Mouse (Mus musculus) kidney, postnatal 0 days (tissue): ENCODE results near the gene Cdc37l1. TPM values are rescaled to one million over a fixed set of nuclear protein-coding genes. Genes with fewer than 3 reads are reported as not detected.

Experiments
- ATAC-seq: fragments of 200-750 bp; cut with Nextera tagmentation; replicated peaks from 2 replicates; pipeline ENCODE4 v1.8.0; 2017; ENCODE audit warnings: low read depth, moderate number of reproducible peaks, moderate TSS enrichment, moderate library complexity; ENCODE audit not compliant: low FRiP score
- DNase-seq: peaks from one replicate; pipeline ENCODE4 v3.0.0-alpha.2; 2016; ENCODE audit warnings: low spot score
- H3K27ac ChIP-seq: fragments of 300-500 bp; sonication (generic); 2 replicates; pipeline ENCODE4 v1.5.1; 2014; ENCODE audit warnings: mild to moderate bottlenecking
- H3K27me3 ChIP-seq: fragments of 300-500 bp; sonication (generic); 2 replicates; pipeline ENCODE4 v1.6.1; 2014; ENCODE audit warnings: low read length, mixed read lengths; ENCODE audit not compliant: insufficient read depth
- H3K36me3 ChIP-seq: fragments of 300-500 bp; sonication (generic); 2 replicates; pipeline ENCODE4 v1.6.1; 2014; ENCODE audit warnings: low read length, mixed read lengths; ENCODE audit not compliant: insufficient read depth
- H3K4me1 ChIP-seq: fragments of 300-500 bp; sonication (generic); replicated peaks from 2 replicates; pipeline ENCODE4 v1.6.1; 2014; ENCODE audit warnings: antibody characterized with exemption, low read length, mixed read lengths; ENCODE audit not compliant: insufficient read depth
- H3K4me2 ChIP-seq: fragments of 300-500 bp; sonication (generic); 2 replicates; pipeline ENCODE4 v1.6.1; 2014; ENCODE audit warnings: mild to moderate bottlenecking, low read length, moderate library complexity, mixed read lengths
- H3K4me3 ChIP-seq: fragments of 300-500 bp; sonication (generic); replicated peaks from 2 replicates; pipeline ENCODE4 v1.5.1; 2014; ENCODE audit warnings: low read depth, low read length
- H3K9ac ChIP-seq: fragments of 300-500 bp; sonication (generic); 2 replicates; pipeline ENCODE4 v1.6.1; 2014; ENCODE audit warnings: low read depth, low read length
- H3K9me3 ChIP-seq: fragments of 300-500 bp; sonication (generic); replicated peaks from 2 replicates; pipeline ENCODE4 v1.6.1; 2016; ENCODE audit warnings: low read length, inconsistent platforms, mixed read lengths
- CTCF ChIP-seq: IDR thresholded peaks from 2 replicates; pipeline ENCODE4 v1.5.1; 2016; ENCODE audit warnings: antibody characterized with exemption, low read depth, mild to moderate bottlenecking, moderate library complexity
- WGBS: fragments of 180-500 bp; shearing (Covaris S2); extraction: QIAGEN DNeasy Blood & Tissue Kit; methylation state at CpG from one replicate; pipeline ENCODE4 v1.1.7; 2014; 5-methylcytosine and 5-hydroxymethylcytosine counted together
- polyA plus RNA-seq: library from polyadenylated mRNA; unstranded; fragments of >200 nt; fragmentation: Nextera tagmentation; extraction: Ambion mirVana; gene quantifications from 2 replicates; pipeline ENCODE4 v1.2.1, GENCODE M21; 2015

Cdc37l1 gene
- polyA plus RNA-seq, 1 experiment from 2014 or later, result 28.2 TPM

DNA sequence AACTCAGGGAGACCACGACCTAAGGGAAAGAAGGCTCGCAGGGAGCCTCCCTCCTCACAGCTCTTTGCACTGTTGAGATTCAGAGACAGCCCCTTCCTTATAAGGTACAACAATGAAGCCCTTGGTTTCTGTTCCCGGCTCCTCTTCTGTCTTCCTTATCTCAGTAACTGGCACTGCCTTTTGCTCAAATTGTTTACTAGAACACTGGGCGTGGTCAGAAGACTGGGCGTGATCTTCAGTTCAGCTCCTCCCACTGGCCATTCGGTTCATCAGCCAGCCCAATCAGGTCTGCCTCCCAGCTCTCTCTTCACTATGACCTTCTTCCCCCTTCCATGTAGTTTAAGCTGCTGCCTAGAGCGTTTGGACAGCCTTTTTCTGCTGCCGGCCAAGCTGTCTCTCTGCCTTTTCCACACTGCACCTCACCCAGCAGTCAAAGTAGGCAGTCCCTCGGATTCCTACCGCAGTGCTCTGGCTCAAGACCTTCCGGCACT is 76.9 kb downstream of the Cdc37l1 start:
- Histone ChIP-seq H3K4me2 (peak overlapping the region; percentile 43), H3K4me3 (0 out of 2 replicates have a peak overlapping the region, but pooled peaks have one; percentile 5), H3K27ac (peak overlapping the region; percentile 57; the same call in 1 of the 2 replicates), H3K36me3 (no peaks in the 10 kb centered on the region), H3K4me1 (peaks cover 7% of the 10 kb centered on the region; the same call in 1 of the 2 replicates), H3K9ac (0 out of 2 replicates have a peak overlapping the region, but pooled peaks have one; percentile 18), H3K9me3 (no peaks in the 10 kb centered on the region), H3K27me3 (no peaks in the 10 kb centered on the region)
- TF ChIP-seq CTCF, result no peak
- peak; percentile 81 for DNase-seq
- ATAC-seq, result peak; percentile 78; the same call in 1 of the 2 replicates
- WGBS, result 18% methylated on average over 11 of the region's 11 CpGs

GRCm38 (mm10) chr19:29069195-29069594 is 79.0 kb downstream of the Cdc37l1 start:
- Histone ChIP-seq H3K9ac (no peak overlapping the region), H3K4me3 (no peak overlapping the region), H3K4me2 (no peak overlapping the region), H3K9me3 (no peaks in the 10 kb centered on the region), H3K4me1 (peaks cover 7% of the 10 kb centered on the region; the same call in 1 of the 2 replicates), H3K27me3 (no peaks in the 10 kb centered on the region), H3K27ac (no peak overlapping the region), H3K36me3 (no peaks in the 10 kb centered on the region)
- 49% methylated on average over 5 of the region's 5 CpGs for WGBS
- DNase-seq (peak; percentile 32), ATAC-seq (no peak)
- TF ChIP-seq CTCF, result no peak

GRCm38 (mm10) chr19:29074802-29075201 is 84.7 kb downstream of the Cdc37l1 start:
- no peak overlapping the region for H3K27ac ChIP-seq
- no peak overlapping the region for H3K4me3 ChIP-seq
- no peak for TF ChIP-seq CTCF
- H3K9me3 ChIP-seq, result no peaks in the 10 kb centered on the region
- DNase-seq (no peak), ATAC-seq (no peak)
- no peak overlapping the region for H3K9ac ChIP-seq
- 48% methylated on average over 6 of the region's 6 CpGs for WGBS
- H3K36me3 ChIP-seq, result no peaks in the 10 kb centered on the region
- H3K27me3 ChIP-seq, result no peaks in the 10 kb centered on the region
- H3K4me2 ChIP-seq, result no peak overlapping the region
- H3K4me1 ChIP-seq, result no peaks in the 10 kb centered on the region

Other genes starting within 250 kb of the Cdc37l1 start
- gene Slc1a1, start 155.3 kb upstream of the Cdc37l1 start, polyA plus RNA-seq, result 20.5 and 22.8 TPM in 2 replicates
- 16.6 and 19.7 TPM in 2 replicates for gene Plpp6, start 26.4 kb upstream of the Cdc37l1 start, polyA plus RNA-seq
- gene 4430402I18Rik, start 22.6 kb upstream of the Cdc37l1 start, polyA plus RNA-seq, result 9.0 and 10.3 TPM in 2 replicates
- gene Ak3, start 57.6 kb downstream of the Cdc37l1 start, polyA plus RNA-seq, result 105 and 115 TPM in 2 replicates
- gene Rcl1, start 111.0 kb downstream of the Cdc37l1 start, polyA plus RNA-seq, result 42.7 and 48.4 TPM in 2 replicates